Mouse (Mus musculus): ENCODE data around the gene Spag7. TPM values are rescaled to one million over a fixed set of nuclear protein-coding genes. Genes with fewer than 3 reads are reported as not detected.
A peak's percentile ranks its signal among the peaks of the same experiment; 100 is the strongest.

Spag7 gene
- polyA plus RNA-seq, 1 experiment: 47.9 TPM

GRCm38 (mm10) chr11:70647716-70648420 lies 21.3 kb downstream of the Spag7 start:
- Histone ChIP-seq H3K27me3 (ENCODE audit: control insufficient read depth, insufficient read depth, low read length) (no peaks in the 10 kb centered on the region), H3K27ac (ENCODE audit: control insufficient read depth, insufficient read depth, low read depth, low read length) (peak overlapping the region; percentile 99), H3K36me3 (ENCODE audit: control insufficient read depth, insufficient read depth, low read length) (no peaks in the 10 kb centered on the region; the same call in 1 of the 2 replicates), H3K4me3 (ENCODE audit: control insufficient read depth, low read depth, low read length) (peak overlapping the region; percentile 98), H3K4me1 (ENCODE audit: control insufficient read depth, insufficient read depth, low read length) (peaks cover 18% of the 10 kb centered on the region)
- TF ChIP-seq CTCF (IDR thresholded peaks at IDR 0.05; ENCODE audit: control insufficient read depth, insufficient read depth, insufficient replicate concordance, low read depth, low read length) (no peak), POLR2A (IDR thresholded peaks at IDR 0.05; ENCODE audit: control insufficient read depth, low read depth, low read length) (no peak; the same call in 1 of the 2 replicates)

DNA sequence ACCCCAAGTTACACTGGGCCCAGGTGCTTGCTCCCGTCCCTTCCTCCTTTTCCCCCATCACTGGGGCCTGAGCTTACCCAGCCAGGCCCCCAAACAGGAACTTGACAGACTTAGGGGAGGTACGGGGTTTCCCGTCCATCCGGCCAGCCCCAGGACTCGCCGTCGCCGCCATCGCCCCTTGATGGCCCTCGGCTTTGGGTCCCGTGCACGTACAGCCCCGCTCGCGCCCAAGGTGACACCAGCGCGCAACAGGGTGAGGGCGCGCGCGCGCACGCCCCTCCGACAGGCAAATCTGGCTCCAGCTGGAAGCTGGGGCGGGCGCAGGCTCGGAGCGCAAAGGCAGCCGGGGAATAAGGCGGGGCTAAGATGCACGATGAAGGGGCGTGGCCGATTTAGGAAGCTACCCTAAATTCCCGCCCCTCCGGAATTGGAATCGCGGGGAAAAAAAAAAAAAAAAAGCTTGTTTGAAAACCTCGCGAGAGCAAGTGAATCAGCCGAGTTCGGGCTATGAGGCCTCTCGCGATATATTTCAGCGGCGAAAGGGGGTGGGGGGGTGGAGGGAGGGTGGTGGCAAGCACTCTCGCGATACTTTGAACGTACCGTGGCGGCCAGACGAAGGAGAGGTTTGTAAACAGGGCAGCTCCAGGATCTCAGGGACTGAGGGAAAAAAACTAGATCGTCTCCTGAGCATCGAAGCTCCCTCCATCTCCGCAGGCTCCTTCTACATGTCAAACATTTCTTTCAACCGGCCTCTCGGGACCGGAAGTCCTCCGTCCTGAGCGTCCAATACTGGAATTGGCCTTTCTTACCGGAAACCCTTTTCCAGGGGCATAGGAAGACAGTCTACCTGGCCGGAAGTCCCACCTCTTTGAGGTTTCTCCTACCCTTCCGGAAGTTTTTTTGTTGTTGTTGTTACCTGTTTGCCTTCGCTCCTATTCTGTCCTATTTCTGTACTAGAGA lies 22.2 kb downstream of the Spag7 start, which contains the start of the genes Rnf167 and Slc25a11:
TSS of gene Rnf167 (plus strand) at position 545 of the 960 bp plus-strand sequence.
TSS of gene Slc25a11 (minus strand) at position 789 of the 960 bp plus-strand sequence.
- Histone ChIP-seq H3K27ac (ENCODE audit: control insufficient read depth, insufficient read depth, low read depth, low read length) (peak within 1 kb of the TSS; percentile 99), H3K4me1 (ENCODE audit: control insufficient read depth, insufficient read depth, low read length) (peaks cover 14% of the 10 kb centered on the region), H3K4me3 (ENCODE audit: control insufficient read depth, low read depth, low read length) (peak within 1 kb of the TSS; percentile 98), H3K36me3 (ENCODE audit: control insufficient read depth, insufficient read depth, low read length) (no peaks in the 10 kb centered on the region; the same call in 1 of the 2 replicates), H3K27me3 (ENCODE audit: control insufficient read depth, insufficient read depth, low read length) (no peaks in the 10 kb centered on the region)
- TF ChIP-seq POLR2A (IDR thresholded peaks at IDR 0.05; ENCODE audit: control insufficient read depth, low read depth, low read length) (peak; percentile 69), CTCF (IDR thresholded peaks at IDR 0.05; ENCODE audit: control insufficient read depth, insufficient read depth, insufficient replicate concordance, low read depth, low read length) (no peak)

DNA sequence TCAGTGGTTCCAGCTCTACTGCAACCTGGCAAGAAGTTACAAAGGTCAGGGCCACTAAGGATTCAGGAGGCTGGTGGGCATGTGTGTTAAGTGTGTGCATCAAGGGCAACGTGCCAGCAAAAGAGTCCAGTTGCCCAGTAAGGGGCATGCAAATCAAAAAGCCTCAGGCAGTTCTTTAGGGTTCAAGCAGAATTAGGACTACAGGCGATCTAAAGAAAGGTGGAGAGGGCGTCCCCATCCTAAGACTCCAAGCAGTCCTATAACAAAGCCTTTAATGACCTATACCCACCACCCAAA lies 23.0 kb downstream of the Spag7 start:
- Histone ChIP-seq H3K36me3 (ENCODE audit: control insufficient read depth, insufficient read depth, low read length) (no peaks in the 10 kb centered on the region), H3K4me1 (ENCODE audit: control insufficient read depth, insufficient read depth, low read length) (peaks cover 12% of the 10 kb centered on the region), H3K4me3 (ENCODE audit: control insufficient read depth, low read depth, low read length) (peak overlapping the region; percentile 92), H3K27ac (ENCODE audit: control insufficient read depth, insufficient read depth, low read depth, low read length) (no peak overlapping the region; the same call in 1 of the 2 replicates), H3K27me3 (ENCODE audit: control insufficient read depth, insufficient read depth, low read length) (no peaks in the 10 kb centered on the region)
- TF ChIP-seq CTCF (IDR thresholded peaks at IDR 0.05; ENCODE audit: control insufficient read depth, insufficient read depth, insufficient replicate concordance, low read depth, low read length): no peak
- TF ChIP-seq POLR2A (IDR thresholded peaks at IDR 0.05; ENCODE audit: control insufficient read depth, low read depth, low read length): no peak

DNA sequence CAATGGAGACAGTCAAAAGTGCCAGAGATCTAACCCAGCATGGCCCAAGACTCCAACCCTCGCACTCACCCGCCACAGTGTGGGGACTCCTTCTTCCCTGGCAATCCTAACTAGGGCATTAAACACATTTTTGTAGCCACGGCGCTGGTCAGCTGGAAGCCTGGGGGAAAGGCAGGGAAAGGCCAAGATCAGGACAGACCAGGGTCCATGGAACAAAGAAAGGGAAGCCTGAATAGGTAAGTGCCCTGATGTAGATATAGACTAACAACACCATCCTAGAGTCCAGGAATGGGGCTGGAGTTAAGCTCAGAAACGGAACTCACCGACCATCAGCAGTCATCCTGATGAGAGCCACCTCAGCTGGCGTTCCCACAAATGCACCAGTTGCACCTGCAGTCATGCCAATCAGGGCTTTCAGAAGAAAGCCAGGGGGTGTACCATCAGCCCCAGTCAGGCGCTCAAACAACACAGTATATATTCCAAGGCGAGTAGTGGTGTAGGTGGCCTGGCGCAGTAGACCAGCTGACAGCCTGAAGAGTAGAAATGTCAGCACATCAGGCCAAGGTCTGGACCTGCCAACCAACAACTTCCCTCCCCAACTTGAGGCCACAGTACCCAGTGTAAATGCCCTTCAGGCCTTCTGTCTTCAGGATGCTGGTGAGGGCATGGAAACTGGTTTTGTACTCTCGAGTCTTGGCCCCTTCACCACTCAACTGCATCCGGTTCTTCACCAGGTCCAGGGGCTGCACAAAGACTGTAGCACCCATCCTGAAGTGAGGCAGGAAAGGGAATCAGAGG lies 23.6 kb downstream of the Spag7 start:
- Histone ChIP-seq H3K27me3 (ENCODE audit: control insufficient read depth, insufficient read depth, low read length) (no peaks in the 10 kb centered on the region), H3K27ac (ENCODE audit: control insufficient read depth, insufficient read depth, low read depth, low read length) (no peak overlapping the region), H3K36me3 (ENCODE audit: control insufficient read depth, insufficient read depth, low read length) (no peaks in the 10 kb centered on the region), H3K4me1 (ENCODE audit: control insufficient read depth, insufficient read depth, low read length) (peaks cover 12% of the 10 kb centered on the region), H3K4me3 (ENCODE audit: control insufficient read depth, low read depth, low read length) (no peak overlapping the region)
- TF ChIP-seq POLR2A (IDR thresholded peaks at IDR 0.05; ENCODE audit: control insufficient read depth, low read depth, low read length) (no peak), CTCF (IDR thresholded peaks at IDR 0.05; ENCODE audit: control insufficient read depth, insufficient read depth, insufficient replicate concordance, low read depth, low read length) (no peak)

DNA sequence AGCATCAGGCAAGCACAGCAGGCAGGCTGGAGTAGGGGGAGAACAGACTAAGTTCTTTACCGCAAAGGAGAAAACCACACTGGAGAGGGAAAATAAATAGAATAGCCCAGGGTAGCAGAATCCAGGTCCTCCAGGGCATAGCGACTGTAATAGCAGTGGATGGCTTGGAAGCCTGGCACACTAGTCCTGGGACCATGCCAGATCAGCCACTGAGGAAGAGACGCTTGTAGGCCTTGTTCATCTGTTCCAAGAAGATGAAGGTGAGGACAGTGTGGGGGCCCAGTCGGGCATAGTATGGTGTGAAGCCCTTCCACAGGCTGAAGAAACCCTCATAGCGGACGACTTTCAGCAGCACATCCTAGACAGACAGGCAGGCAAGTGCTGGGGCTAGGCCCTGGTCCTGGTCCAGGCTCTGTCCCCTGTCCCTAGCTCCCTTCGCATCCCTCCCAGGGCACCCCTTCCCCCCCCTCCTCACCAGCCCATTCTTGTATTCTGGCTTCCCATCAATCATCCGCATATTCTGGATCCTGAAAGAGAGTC lies 24.6 kb downstream of the Spag7 start:
- H3K27me3 ChIP-seq (ENCODE audit: control insufficient read depth, insufficient read depth, low read length): no peaks in the 10 kb centered on the region
- TF ChIP-seq CTCF (IDR thresholded peaks at IDR 0.05; ENCODE audit: control insufficient read depth, insufficient read depth, insufficient replicate concordance, low read depth, low read length): no peak
- TF ChIP-seq POLR2A (IDR thresholded peaks at IDR 0.05; ENCODE audit: control insufficient read depth, low read depth, low read length): no peak
- no peaks in the 10 kb centered on the region for H3K36me3 ChIP-seq (ENCODE audit: control insufficient read depth, insufficient read depth, low read length)
- H3K27ac ChIP-seq (ENCODE audit: control insufficient read depth, insufficient read depth, low read depth, low read length): no peak overlapping the region
- H3K4me3 ChIP-seq (ENCODE audit: control insufficient read depth, low read depth, low read length): no peak overlapping the region
- peaks cover 12% of the 10 kb centered on the region for H3K4me1 ChIP-seq (ENCODE audit: control insufficient read depth, insufficient read depth, low read length)

DNA sequence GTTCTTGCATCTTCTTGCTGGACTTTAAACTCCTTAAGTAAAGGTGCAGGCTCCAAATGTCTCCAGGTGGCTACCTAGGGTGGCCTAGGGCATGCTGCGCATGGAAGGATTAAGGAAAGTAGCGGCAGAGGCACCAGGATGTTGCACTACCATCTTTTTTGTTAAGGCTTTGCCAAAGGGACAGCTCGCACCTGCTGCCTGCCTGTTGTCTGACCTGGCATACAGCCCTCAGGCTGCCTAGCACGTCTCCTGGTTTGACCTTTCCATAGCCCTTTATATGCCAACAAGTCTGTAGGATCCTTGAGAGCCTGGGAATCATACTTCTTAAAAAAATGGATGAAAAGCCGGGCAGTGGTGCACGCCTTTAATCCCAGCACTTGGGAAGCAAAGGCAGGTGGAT lies 26.2 kb downstream of the Spag7 start:
- Histone ChIP-seq H3K27ac (ENCODE audit: control insufficient read depth, insufficient read depth, low read depth, low read length) (no peak overlapping the region), H3K36me3 (ENCODE audit: control insufficient read depth, insufficient read depth, low read length) (no peaks in the 10 kb centered on the region), H3K4me3 (ENCODE audit: control insufficient read depth, low read depth, low read length) (no peak overlapping the region), H3K27me3 (ENCODE audit: control insufficient read depth, insufficient read depth, low read length) (no peaks in the 10 kb centered on the region), H3K4me1 (ENCODE audit: control insufficient read depth, insufficient read depth, low read length) (peaks cover 12% of the 10 kb centered on the region)
- TF ChIP-seq POLR2A (IDR thresholded peaks at IDR 0.05; ENCODE audit: control insufficient read depth, low read depth, low read length) (no peak), CTCF (IDR thresholded peaks at IDR 0.05; ENCODE audit: control insufficient read depth, insufficient read depth, insufficient replicate concordance, low read depth, low read length) (no peak)
